ENCODE assay signal across 8 mouse cellular contexts in genomic region chr17:23740136-23740584, GRCm38 (mm10). TPM values are rescaled to one million over a fixed set of nuclear protein-coding genes. Genes with fewer than 3 reads are reported as not detected.
DNase-seq lines count a peak whose midpoint lies in the region; ATAC-seq lines count a peak whose summit lies in the region.

No protein-coding gene starts in this region.

- peak overlapping the region; percentile 70 for H3K4me2 ChIP-seq in hindbrain, embryonic 14.5 days (replicated peaks)

- H3K9ac ChIP-seq in hindbrain, embryonic 14.5 days = peak overlapping the region; percentile 94

- peaks cover 21% of the 10 kb centered on the region for H3K4me1 ChIP-seq in hindbrain, embryonic 14.5 days (replicated peaks; ENCODE audit: control insufficient read depth, insufficient read depth, low read length)

- ATAC-seq in hindbrain, embryonic 14.5 days (ENCODE audit: low FRiP score) = peak; percentile 81

- H3K4me3 ChIP-seq in hindbrain, embryonic 14.5 days (replicated peaks; ENCODE audit: low read length) = peak overlapping the region; percentile 91

- H3K36me3 ChIP-seq in hindbrain, embryonic 14.5 days (replicated peaks; ENCODE audit: control insufficient read depth, insufficient read depth) = peaks cover 21% of the 10 kb centered on the region; the same call in 1 of the 2 replicates

- H3K27me3 ChIP-seq in hindbrain, embryonic 14.5 days (ENCODE audit: control insufficient read depth, insufficient read depth, low read length) = peaks cover 42% of the 10 kb centered on the region

- H3K27ac ChIP-seq in hindbrain, embryonic 14.5 days = peak overlapping the region; percentile 82

- WGBS in hindbrain, embryonic 14.5 days = under 1% methylated on average over 25 of the region's 46 CpGs

- no peaks in the 10 kb centered on the region for H3K9me3 ChIP-seq in hindbrain, embryonic 14.5 days (ENCODE audit: control insufficient read depth, low read length)

- DNase-seq in ZHBTc4 (ENCODE audit: low read depth, low spot score) = peak; percentile 92
- peak; percentile 92 to 94 for DNase-seq in cerebellum, postnatal 36 days
- DNase-seq in frontal cortex, postnatal 36 days (ENCODE audit: low spot score in 2 of 2) = peak; percentile 92 to 95
- peak; percentile 86 for DNase-seq in hindbrain, embryonic 14.5 days (ENCODE audit: low spot score)
- DNase-seq in left cerebral cortex, adult 11 months (ENCODE audit: low spot score) = peak; percentile 90
- DNase-seq in lung, postnatal 36 days = peak; percentile 97
- peak; percentile 94 for DNase-seq in retina, postnatal 1 day
- peak; percentile 78 for DNase-seq in thymus, postnatal 4 days

RNA-seq across cellular contexts. Expression of gene Paqr4, which starts 0.5 kb away (rescaled TPM):
- 57.5 and 62.8 TPM in 2 replicates for polyA plus RNA-seq in hindbrain, embryonic 14.5 days (2014; fragmentation: Nextera tagmentation; extraction: Ambion mirVana)

RNA-seq across cellular contexts. Expression of gene Kremen2, which starts 5.5 kb away (rescaled TPM):
- 0.74 and 0.90 TPM in 2 replicates for polyA plus RNA-seq in hindbrain, embryonic 14.5 days (2014; fragmentation: Nextera tagmentation; extraction: Ambion mirVana)

RNA-seq across cellular contexts. Expression of gene Pkmyt1, which starts 14.0 kb away (rescaled TPM):
- polyA plus RNA-seq in hindbrain, embryonic 14.5 days (2014; fragmentation: Nextera tagmentation; extraction: Ambion mirVana) = 16.9 and 17.7 TPM in 2 replicates

RNA-seq across cellular contexts. Expression of gene 1520401A03Rik, which starts 17.6 kb away (rescaled TPM):
- polyA plus RNA-seq in hindbrain, embryonic 14.5 days (2014; fragmentation: Nextera tagmentation; extraction: Ambion mirVana) = 0.09 and 0.18 TPM in 2 replicates

RNA-seq across cellular contexts. Expression of gene Flywch1, which starts 31.2 kb away (rescaled TPM):
- polyA plus RNA-seq in hindbrain, embryonic 14.5 days (2014; fragmentation: Nextera tagmentation; extraction: Ambion mirVana) = 179 and 183 TPM in 2 replicates

Comparison
In these comparisons a context has a peak if more than half of its experiments do, and no peak if none do; other contexts are left out.
1. Peak in every context shown above with its lines: DNase-seq, ATAC-seq, H3K4me3 ChIP-seq and H3K27ac ChIP-seq.